Mouse (Mus musculus) embryonic facial prominence, embryonic 13.5 days (tissue): ENCODE data around the gene Deaf1. TPM values are rescaled to one million over a fixed set of nuclear protein-coding genes. Genes with fewer than 3 reads are reported as not detected.

Experiments used
- ATAC-seq: fragments of 200-750 bp; cut with Nextera tagmentation; 2 replicates; pipeline ENCODE4 v1.8.0; 2017; ENCODE audit warnings: low read depth; ENCODE audit not compliant: insufficient number of reproducible peaks, insufficient read depth, low FRiP score, low TSS enrichment
- H3K27ac ChIP-seq: fragments of 300-500 bp; sonication (generic); 2 replicates; pipeline ENCODE4 v1.5.1; 2015; ENCODE audit warnings: moderate library complexity, mild to moderate bottlenecking, inconsistent platforms
- H3K27me3 ChIP-seq: fragments of 300-500 bp; sonication (generic); 2 replicates; pipeline ENCODE4 v1.6.1; 2015; ENCODE audit warnings: mild to moderate bottlenecking, inconsistent platforms
- H3K36me3 ChIP-seq: fragments of 300-500 bp; sonication (generic); 2 replicates; pipeline ENCODE4 v1.6.1; 2015; ENCODE audit warnings: mild to moderate bottlenecking, inconsistent platforms
- H3K4me1 ChIP-seq: fragments of 300-500 bp; sonication (generic); 2 replicates; pipeline ENCODE4 v1.6.1; 2015; ENCODE audit warnings: inconsistent platforms
- H3K4me2 ChIP-seq: fragments of 300-500 bp; sonication (generic); 2 replicates; pipeline ENCODE4 v1.6.1; 2015; ENCODE audit warnings: moderate library complexity, mild to moderate bottlenecking, inconsistent platforms
- H3K4me3 ChIP-seq: fragments of 300-500 bp; sonication (generic); 2 replicates; pipeline ENCODE4 v1.5.1; 2015; ENCODE audit warnings: mild to moderate bottlenecking, inconsistent platforms
- H3K9ac ChIP-seq: fragments of 300-500 bp; sonication (generic); 2 replicates; pipeline ENCODE4 v1.6.1; 2015; ENCODE audit warnings: mild to moderate bottlenecking, inconsistent platforms
- H3K9me3 ChIP-seq: fragments of 300-500 bp; sonication (generic); 2 replicates; pipeline ENCODE4 v1.6.1; 2016; ENCODE audit warnings: inconsistent platforms
- WGBS: fragments of 180-500 bp; shearing (Covaris S2); methylation state at CpG from one replicate; pipeline ENCODE4 v1.1.7; 2015; ENCODE audit warnings: mixed read lengths; 5-methylcytosine and 5-hydroxymethylcytosine counted together
- polyA plus RNA-seq: library from polyadenylated mRNA; unstranded; fragments of >200 nt; fragmentation: Nextera tagmentation; extraction: Ambion mirVana; gene quantifications from 2 replicates; pipeline ENCODE4 v1.2.1, GENCODE M21; 2015

The Deaf1 gene
- polyA plus RNA-seq, 1 experiment from 2014 or later: 83.3 TPM

DNA sequence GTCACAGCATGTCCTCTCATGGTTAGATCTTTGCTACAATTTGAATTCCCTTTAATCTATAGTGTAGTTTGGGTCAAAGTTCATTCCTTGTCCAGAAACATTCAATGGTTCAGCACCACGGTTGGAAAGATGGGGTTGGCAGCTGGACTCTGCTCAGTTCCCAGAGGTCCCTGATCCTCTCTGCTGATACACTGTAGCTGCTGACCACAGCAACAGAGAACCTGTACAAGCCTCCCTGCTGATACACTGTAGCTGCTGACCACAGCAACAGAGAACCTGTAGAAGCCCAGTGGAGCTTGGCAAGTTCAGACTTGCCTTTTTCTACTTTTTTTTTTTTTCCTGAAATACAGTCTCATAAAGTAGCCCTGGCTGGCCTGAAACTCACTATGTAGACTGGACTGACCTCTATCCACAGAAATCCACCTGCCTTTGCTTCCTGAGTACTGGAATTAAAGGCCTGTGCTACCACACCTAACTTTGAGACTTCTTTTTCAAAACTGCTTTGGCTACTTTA is 9.8 kb downstream of the Deaf1 start:
- Histone ChIP-seq H3K4me2 (no peak overlapping the region), H3K27ac (no peak overlapping the region), H3K4me3 (no peak overlapping the region), H3K4me1 (no peaks in the 10 kb centered on the region), H3K9ac (no peak overlapping the region), H3K9me3 (no peaks in the 10 kb centered on the region), H3K36me3 (peaks cover 96% of the 10 kb centered on the region), H3K27me3 (no peaks in the 10 kb centered on the region)
- no peak for ATAC-seq
- WGBS: 84% methylated on average over 1 of the region's 1 CpGs

DNA sequence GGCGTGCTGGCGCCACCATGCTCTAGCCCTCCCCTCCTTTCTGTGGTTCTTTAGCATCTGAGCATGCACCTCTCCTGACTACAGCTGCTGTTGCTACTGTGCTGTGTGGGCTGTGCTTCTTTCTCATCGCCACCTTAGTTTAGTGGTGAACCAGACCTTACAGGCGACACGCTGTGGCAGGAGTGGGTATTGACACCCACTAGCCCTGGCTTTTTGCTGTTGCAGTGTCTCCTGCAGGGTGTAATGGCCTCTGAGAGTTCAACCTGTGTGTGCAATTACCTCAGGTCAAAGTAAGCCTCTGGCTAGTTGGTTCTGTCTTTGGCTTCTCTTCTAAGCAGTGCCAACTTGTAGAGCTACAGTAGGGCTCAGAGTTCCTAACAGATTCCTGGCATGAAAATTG is 11.5 kb downstream of the Deaf1 start:
- Histone ChIP-seq H3K4me3 (no peak overlapping the region), H3K4me2 (no peak overlapping the region), H3K27ac (no peak overlapping the region), H3K36me3 (peaks cover 96% of the 10 kb centered on the region), H3K4me1 (no peaks in the 10 kb centered on the region), H3K27me3 (no peaks in the 10 kb centered on the region), H3K9me3 (no peaks in the 10 kb centered on the region), H3K9ac (no peak overlapping the region)
- WGBS: 80% methylated on average over 5 of the region's 5 CpGs
- no peak for ATAC-seq

DNA sequence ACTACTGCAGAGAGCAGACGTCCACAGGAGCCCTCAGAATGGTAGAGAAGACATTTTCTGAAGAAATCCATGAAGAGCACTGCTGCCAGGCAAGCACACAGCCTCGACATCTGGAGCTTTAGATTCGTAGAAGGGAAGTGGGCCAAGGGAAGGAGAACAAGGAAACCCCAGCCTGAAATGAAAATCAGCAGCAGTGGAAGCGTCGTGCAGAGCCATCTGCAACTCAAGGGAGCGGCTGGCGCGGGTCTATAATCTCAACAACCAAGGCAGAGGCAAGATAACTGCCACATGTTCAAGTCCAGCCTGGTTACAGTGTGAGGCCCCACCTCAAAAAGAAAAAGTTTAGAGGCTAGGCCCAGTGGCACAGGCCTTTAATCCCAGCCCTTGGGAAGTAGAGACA is 12.4 kb downstream of the Deaf1 start:
- 86% methylated on average over 8 of the region's 8 CpGs for WGBS
- Histone ChIP-seq H3K4me1 (no peaks in the 10 kb centered on the region), H3K4me3 (no peak overlapping the region), H3K9me3 (no peaks in the 10 kb centered on the region), H3K4me2 (no peak overlapping the region), H3K9ac (no peak overlapping the region), H3K27me3 (no peaks in the 10 kb centered on the region), H3K36me3 (peaks cover 97% of the 10 kb centered on the region), H3K27ac (no peak overlapping the region)
- no peak for ATAC-seq

DNA sequence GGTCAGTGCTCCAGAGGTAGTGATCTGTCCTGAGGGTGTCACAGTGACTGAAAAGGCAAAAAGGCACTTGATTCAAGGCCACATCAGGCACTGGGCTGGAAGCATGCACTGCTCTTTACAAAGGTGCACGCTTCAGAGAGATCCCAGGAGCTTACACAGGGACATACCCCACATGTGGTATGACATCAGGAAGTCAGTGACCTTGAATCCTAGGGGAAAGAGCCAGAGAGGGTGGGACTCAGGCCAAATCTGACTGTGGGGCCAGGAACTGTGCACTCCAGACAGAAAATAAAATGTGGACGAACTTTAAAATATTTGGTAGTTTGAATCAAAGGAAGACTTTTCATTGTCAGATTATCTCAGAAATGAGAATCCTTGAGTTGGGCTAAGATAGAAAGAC is 13.1 kb downstream of the Deaf1 start:
- WGBS: 86% methylated on average over 2 of the region's 2 CpGs
- no peak overlapping the region for H3K4me2 ChIP-seq
- no peak for ATAC-seq

DNA sequence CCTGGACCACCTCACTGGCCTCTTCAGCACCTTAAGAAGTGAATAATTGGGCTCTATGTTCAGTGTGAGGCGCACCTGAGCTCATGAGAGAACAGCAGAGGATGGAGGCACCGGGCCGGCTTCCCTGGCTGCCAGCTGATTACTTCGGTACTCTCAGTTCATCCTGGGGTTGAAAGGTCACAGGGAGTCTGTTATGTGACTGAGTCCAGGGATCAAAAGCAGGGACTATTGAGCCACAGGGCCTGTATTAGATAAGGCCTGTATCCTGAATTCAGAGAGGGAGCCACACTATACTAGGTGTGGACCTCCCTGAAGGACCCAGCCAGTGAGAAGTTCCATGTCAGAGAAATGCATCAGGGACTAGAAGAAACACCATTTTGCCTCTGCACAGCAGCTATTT is 23.0 kb downstream of the Deaf1 start:
- Histone ChIP-seq H3K36me3 (peaks cover 98% of the 10 kb centered on the region), H3K4me2 (no peak overlapping the region), H3K27ac (no peak overlapping the region), H3K9ac (no peak overlapping the region), H3K4me3 (no peak overlapping the region), H3K9me3 (no peaks in the 10 kb centered on the region), H3K4me1 (no peaks in the 10 kb centered on the region), H3K27me3 (no peaks in the 10 kb centered on the region)
- ATAC-seq: no peak
- WGBS: 83% methylated on average over 4 of the region's 4 CpGs

More for the DNA sequence above, 13.1 kb downstream of the Deaf1 start:
- H3K9ac ChIP-seq: 0 out of 2 replicates have a peak overlapping the region, but pooled peaks have one; percentile 52
- H3K27ac ChIP-seq: no peak overlapping the region
- peaks cover 98% of the 10 kb centered on the region for H3K36me3 ChIP-seq
- H3K27me3 ChIP-seq: no peaks in the 10 kb centered on the region
- no peaks in the 10 kb centered on the region for H3K4me1 ChIP-seq
- no peak overlapping the region for H3K4me3 ChIP-seq
- H3K9me3 ChIP-seq: no peaks in the 10 kb centered on the region

DNA sequence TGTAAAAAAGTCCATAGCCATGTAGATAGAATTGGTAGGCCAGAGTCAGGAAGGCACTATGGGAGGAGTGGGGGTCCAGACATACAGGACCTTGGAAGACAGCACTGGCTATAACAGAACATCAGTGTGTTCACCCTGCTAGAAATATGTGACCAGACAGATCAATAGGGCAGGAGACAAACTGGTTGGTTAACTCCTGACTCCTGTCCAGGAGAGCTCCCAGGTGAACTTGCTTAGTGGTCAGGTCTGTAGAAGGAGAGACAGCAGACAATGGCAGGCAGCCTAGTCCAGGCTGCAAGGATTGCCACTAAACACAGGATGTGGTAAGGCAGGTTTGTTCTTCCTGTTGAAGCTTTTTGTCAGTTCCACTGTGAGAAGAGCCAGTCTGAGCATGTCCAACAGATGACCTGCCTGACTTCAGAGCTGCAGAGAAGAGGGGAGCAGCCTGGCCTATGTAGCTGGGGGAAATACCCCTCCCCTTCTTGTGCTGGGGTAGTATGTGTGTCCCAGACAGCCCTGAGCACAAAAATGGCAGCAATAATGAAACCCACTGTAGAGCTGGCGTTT is 24.7 kb downstream of the Deaf1 start:
- H3K4me1 ChIP-seq: no peaks in the 10 kb centered on the region
- H3K27me3 ChIP-seq: no peaks in the 10 kb centered on the region
- no peak overlapping the region for H3K4me2 ChIP-seq
- H3K36me3 ChIP-seq: peaks cover 93% of the 10 kb centered on the region
- no peak for ATAC-seq
- no peak overlapping the region for H3K27ac ChIP-seq
- H3K9me3 ChIP-seq: no peaks in the 10 kb centered on the region
- no peak overlapping the region for H3K4me3 ChIP-seq
- H3K9ac ChIP-seq: no peak overlapping the region
- 59% methylated on average over 1 of the region's 1 CpGs for WGBS

DNA sequence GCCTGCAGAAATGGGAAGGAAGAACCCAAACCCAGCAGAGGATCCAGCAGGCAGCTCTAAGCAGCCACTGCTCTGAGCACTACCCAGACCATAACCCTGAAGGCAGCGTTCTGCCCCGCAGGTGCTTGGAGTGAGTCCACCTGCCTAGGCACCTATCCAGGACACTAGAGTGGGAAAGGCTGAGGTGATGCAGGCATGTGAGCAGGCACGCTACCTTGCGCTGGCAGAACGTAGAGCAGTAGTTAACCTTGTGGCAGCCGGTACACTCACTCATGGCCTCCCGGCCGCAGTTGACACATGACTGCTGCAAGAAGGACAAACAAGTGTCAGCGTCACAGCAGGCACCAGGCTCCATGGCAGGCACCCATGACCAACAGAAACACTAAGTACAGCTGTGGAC is 26.1 kb downstream of the Deaf1 start:
- no peak overlapping the region for H3K9ac ChIP-seq
- no peak overlapping the region for H3K4me2 ChIP-seq
- WGBS: 95% methylated on average over 9 of the region's 9 CpGs
- peaks cover 91% of the 10 kb centered on the region for H3K36me3 ChIP-seq
- no peaks in the 10 kb centered on the region for H3K4me1 ChIP-seq
- no peak overlapping the region for H3K27ac ChIP-seq
- H3K27me3 ChIP-seq: no peaks in the 10 kb centered on the region
- ATAC-seq: no peak
- H3K9me3 ChIP-seq: no peaks in the 10 kb centered on the region
- H3K4me3 ChIP-seq: no peak overlapping the region

DNA sequence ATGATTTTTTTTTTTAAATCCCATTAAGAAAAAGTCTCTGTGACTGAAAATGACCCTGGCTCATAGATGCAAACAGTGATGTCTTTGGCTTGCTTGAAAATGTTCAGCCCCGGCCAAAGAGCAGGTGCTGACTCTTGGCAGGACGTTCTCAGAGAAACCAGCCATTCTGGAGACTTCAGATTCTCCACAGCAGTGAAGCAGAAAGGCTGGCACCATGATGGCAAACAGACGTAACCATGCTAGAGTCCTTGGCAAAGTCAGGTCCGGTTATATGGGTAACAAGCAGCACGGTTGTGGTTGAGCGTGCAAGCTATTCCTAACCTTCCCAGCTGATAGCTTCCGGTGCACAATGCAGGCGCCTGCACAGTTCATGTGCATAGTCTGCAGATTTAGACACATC is 28.3 kb downstream of the Deaf1 start:
- H3K9ac ChIP-seq: no peak overlapping the region
- no peak overlapping the region for H3K4me2 ChIP-seq
- H3K27ac ChIP-seq: no peak overlapping the region
- WGBS: 96% methylated on average over 8 of the region's 8 CpGs
- peaks cover 6% of the 10 kb centered on the region for H3K4me1 ChIP-seq
- H3K4me3 ChIP-seq: no peak overlapping the region
- peaks cover 69% of the 10 kb centered on the region for H3K36me3 ChIP-seq
- no peak for ATAC-seq
- H3K9me3 ChIP-seq: no peaks in the 10 kb centered on the region
- H3K27me3 ChIP-seq: peaks cover 21% of the 10 kb centered on the region

DNA sequence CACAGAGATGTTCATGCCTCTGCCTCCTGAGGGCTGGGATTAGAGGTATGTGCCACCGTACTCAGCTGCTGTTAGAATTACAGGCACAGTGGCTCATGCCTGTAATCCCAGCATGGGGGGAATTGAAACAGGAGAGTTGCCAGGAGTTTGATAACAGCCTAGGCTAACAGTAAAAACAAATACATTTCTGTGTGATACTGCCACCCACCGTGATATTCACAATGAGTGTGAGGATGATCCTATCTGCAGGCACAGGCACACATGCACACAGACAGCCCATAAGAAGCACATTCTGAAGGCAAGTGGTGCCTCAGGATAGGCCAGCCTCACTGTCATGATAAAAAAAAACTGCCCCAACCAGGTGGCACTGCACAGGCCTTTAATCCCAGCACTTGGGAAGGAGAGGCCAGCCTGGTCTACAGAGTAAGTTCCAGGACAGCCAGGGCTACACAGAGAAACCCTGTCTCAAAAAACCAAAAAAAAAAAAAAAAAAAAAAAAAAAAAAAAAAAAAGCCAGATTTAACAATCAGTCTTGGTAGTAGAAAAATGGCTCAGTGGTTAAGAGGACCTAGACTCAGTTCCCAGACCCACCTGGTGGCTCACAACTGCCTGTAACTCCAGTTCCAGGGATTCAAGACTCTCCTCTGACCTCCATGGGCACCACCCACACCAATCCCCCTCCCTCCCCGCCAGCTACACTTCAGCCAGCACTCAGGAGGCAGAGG is 29.4 kb downstream of the Deaf1 start:
- no peak for ATAC-seq
- Histone ChIP-seq H3K9me3 (no peaks in the 10 kb centered on the region), H3K4me2 (no peak overlapping the region), H3K27me3 (peaks cover 31% of the 10 kb centered on the region), H3K4me1 (peaks cover 17% of the 10 kb centered on the region), H3K36me3 (peaks cover 59% of the 10 kb centered on the region), H3K9ac (no peak overlapping the region), H3K27ac (no peak overlapping the region), H3K4me3 (no peak overlapping the region)
- 86% methylated on average over 3 of the region's 3 CpGs for WGBS

DNA sequence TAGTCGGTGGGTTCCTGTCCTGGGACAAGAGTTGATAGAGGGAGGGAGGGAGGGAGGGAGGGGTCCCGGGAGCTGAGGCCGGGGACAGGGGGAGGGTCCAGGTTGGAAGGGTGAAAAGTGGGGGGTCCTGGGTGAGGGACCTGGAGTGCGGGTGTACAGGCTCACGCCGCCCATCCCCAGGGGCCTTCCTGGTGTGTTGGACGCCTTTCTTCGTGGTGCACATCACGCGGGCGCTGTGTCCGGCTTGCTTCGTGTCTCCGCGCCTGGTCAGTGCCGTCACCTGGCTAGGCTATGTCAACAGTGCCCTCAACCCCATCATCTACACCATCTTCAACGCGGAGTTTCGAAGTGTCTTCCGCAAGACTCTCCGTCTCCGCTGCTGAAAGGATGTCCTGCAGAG is 33.0 kb downstream of the Deaf1 start:
- Histone ChIP-seq H3K9ac (no peak overlapping the region; the same call in 1 of the 2 replicates), H3K9me3 (no peaks in the 10 kb centered on the region), H3K27me3 (peaks cover 54% of the 10 kb centered on the region), H3K36me3 (peaks cover 24% of the 10 kb centered on the region), H3K4me1 (peaks cover 33% of the 10 kb centered on the region), H3K4me2 (peak overlapping the region; percentile 81), H3K27ac (no peak overlapping the region), H3K4me3 (peak overlapping the region; percentile 45)
- ATAC-seq: no peak
- WGBS: 7% methylated on average over 22 of the region's 22 CpGs

DNA sequence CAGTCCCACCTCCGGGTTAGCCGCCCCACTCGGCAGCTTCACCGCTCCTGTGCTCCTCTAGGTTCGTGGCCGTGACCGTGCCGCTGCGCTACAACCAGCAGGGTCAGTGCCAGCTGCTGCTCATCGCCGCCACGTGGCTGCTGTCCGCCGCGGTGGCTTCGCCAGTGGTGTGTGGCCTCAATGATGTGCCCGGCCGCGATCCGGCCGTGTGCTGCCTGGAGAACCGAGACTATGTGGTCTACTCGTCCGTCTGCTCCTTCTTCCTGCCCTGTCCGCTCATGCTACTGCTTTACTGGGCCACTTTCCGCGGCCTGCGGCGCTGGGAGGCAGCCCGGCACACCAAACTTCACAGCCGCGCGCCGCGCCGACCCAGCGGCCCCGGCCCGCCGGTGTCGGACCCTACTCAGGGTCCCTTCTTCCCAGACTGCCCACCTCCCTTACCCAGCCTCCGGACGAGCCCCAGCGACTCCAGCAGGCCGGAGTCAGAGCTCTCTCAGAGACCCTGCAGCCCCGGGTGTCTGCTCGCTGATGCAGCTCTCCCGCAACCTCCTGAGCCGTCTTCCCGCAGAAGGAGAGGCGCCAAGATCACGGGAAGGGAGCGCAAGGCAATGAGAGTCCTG is 33.5 kb downstream of the Deaf1 start:
- 1% methylated on average over 53 of the region's 53 CpGs for WGBS
- no peaks in the 10 kb centered on the region for H3K9me3 ChIP-seq
- peak overlapping the region; percentile 66 for H3K9ac ChIP-seq
- peaks cover 54% of the 10 kb centered on the region for H3K27me3 ChIP-seq
- H3K4me1 ChIP-seq: peaks cover 33% of the 10 kb centered on the region
- H3K27ac ChIP-seq: no peak overlapping the region
- peak; percentile 8; the same call in 1 of the 2 replicates for ATAC-seq
- H3K36me3 ChIP-seq: peaks cover 18% of the 10 kb centered on the region
- peak overlapping the region; percentile 81 for H3K4me2 ChIP-seq
- peak overlapping the region; percentile 45 for H3K4me3 ChIP-seq
